In genomic region chr19:29268788-29269321, GRCm38 (mm10) we compare ENCODE assay signal across 18 mouse cellular contexts. TPM values are rescaled to one million over a fixed set of nuclear protein-coding genes. Genes with fewer than 3 reads are reported as not detected.
DNase-seq lines count a peak whose midpoint lies in the region; ATAC-seq and TF ChIP-seq lines count a peak whose summit lies in the region.
"Had no signal": no experiment of that assay in that cellular context is flagged by ENCODE, and none has a peak within 500 bp of the region (broad histone marks: within the 10 kb centered on the region; RNA-seq: fewer than 3 reads in every experiment).

No protein-coding gene starts in this region.

- H3K4me3 ChIP-seq in hindbrain, postnatal 0 days (ENCODE audit: low read length): no peak overlapping the region
- no peak overlapping the region for H3K4me3 ChIP-seq in hindbrain, embryonic 14.5 days (replicated peaks; ENCODE audit: low read length)
- no peak overlapping the region for H3K4me3 ChIP-seq in left cerebral cortex, adult 2 months
- H3K4me3 ChIP-seq in MEL (ENCODE audit: control insufficient read depth in 1 of 2, insufficient read depth in 1 of 2, low read depth in 2 of 2, low read length in 2 of 2): no peak overlapping the region
- no peak overlapping the region for H3K4me3 ChIP-seq in small intestine, adult 2 months (ENCODE audit: low read depth, low read length)
- H3K4me3 ChIP-seq in forebrain, embryonic 15.5 days: no peak overlapping the region
- H3K4me3 ChIP-seq: embryonic facial prominence, embryonic 12.5 days; forebrain, embryonic 13.5 days; heart, embryonic 12.5 days; hindbrain, embryonic 10.5 days; hindbrain, embryonic 15.5 days had no signal

- H3K36me3 ChIP-seq in hindbrain, postnatal 0 days (ENCODE audit: insufficient read depth, low read length): no peaks in the 10 kb centered on the region
- H3K36me3 ChIP-seq in hindbrain, embryonic 14.5 days (replicated peaks; ENCODE audit: control insufficient read depth, insufficient read depth): peaks cover 26% of the 10 kb centered on the region; the same call in 1 of the 2 replicates
- H3K36me3 ChIP-seq in MEL (ENCODE audit: control insufficient read depth in 1 of 2, insufficient read depth in 2 of 2, low read length in 2 of 2): peaks cover 8 to 27% of the 10 kb centered on the region in 2 experiments
- peaks cover 10% of the 10 kb centered on the region for H3K36me3 ChIP-seq in small intestine, adult 2 months (ENCODE audit: control insufficient read depth, insufficient read depth, low read length)
- peaks cover 3% of the 10 kb centered on the region; the same call in 1 of the 2 replicates for H3K36me3 ChIP-seq in forebrain, embryonic 15.5 days
- H3K36me3 ChIP-seq: embryonic facial prominence, embryonic 12.5 days; heart, embryonic 12.5 days; hindbrain, embryonic 15.5 days had no signal

- no peak overlapping the region for H3K9ac ChIP-seq in hindbrain, postnatal 0 days (replicated peaks; ENCODE audit: low read length)
- H3K9ac ChIP-seq in hindbrain, embryonic 14.5 days: no peak overlapping the region
- H3K9ac ChIP-seq in MEL (ENCODE audit: control insufficient read depth, low read depth, low read length, poor library complexity, severe bottlenecking): no peak overlapping the region
- H3K9ac ChIP-seq in forebrain, embryonic 15.5 days (replicated peaks): no peak overlapping the region
- H3K9ac ChIP-seq: embryonic facial prominence, embryonic 12.5 days; forebrain, embryonic 13.5 days; heart, embryonic 12.5 days; hindbrain, embryonic 15.5 days had no signal

- no peak for DNase-seq in hindbrain, postnatal 0 days (ENCODE audit: low spot score)
- DNase-seq in hindbrain, embryonic 14.5 days (ENCODE audit: low spot score): no peak
- DNase-seq in left cerebral cortex, adult 2 months (ENCODE audit: extremely low spot score in 1 of 2, low spot score in 2 of 2): no peak
- no peak for DNase-seq in left cerebral cortex, adult 9 months (ENCODE audit: low spot score in 2 of 2)
- DNase-seq in MEL (ENCODE audit: low read depth, low spot score): peak; percentile 73
- DNase-seq: adrenal gland, postnatal 14 days; cerebellum, adult 11-12 months; cerebellum, adult 9-10 months; cerebellum, postnatal 25 days; gastrocnemius, postnatal 10 days; heart, adult 18-20 months had no signal

- no peaks in the 10 kb centered on the region for H3K9me3 ChIP-seq in hindbrain, postnatal 0 days (ENCODE audit: low read length)
- no peaks in the 10 kb centered on the region for H3K9me3 ChIP-seq in hindbrain, embryonic 14.5 days (ENCODE audit: control insufficient read depth, low read length)
- H3K9me3 ChIP-seq in MEL (replicated peaks; ENCODE audit: insufficient read depth, low read length): no peaks in the 10 kb centered on the region
- H3K9me3 ChIP-seq in forebrain, embryonic 15.5 days: no peaks in the 10 kb centered on the region
- H3K9me3 ChIP-seq: embryonic facial prominence, embryonic 12.5 days; forebrain, embryonic 13.5 days; heart, embryonic 12.5 days; hindbrain, embryonic 10.5 days; hindbrain, embryonic 15.5 days had no signal

- H3K27me3 ChIP-seq in hindbrain, postnatal 0 days (ENCODE audit: insufficient read depth, low read length): no peaks in the 10 kb centered on the region
- no peaks in the 10 kb centered on the region for H3K27me3 ChIP-seq in hindbrain, embryonic 14.5 days (ENCODE audit: control insufficient read depth, insufficient read depth, low read length)
- H3K27me3 ChIP-seq in MEL (ENCODE audit: control insufficient read depth in 1 of 2, insufficient read depth in 2 of 2, low read length in 2 of 2): no peaks in the 10 kb centered on the region
- no peaks in the 10 kb centered on the region for H3K27me3 ChIP-seq in small intestine, adult 2 months (ENCODE audit: control insufficient read depth, insufficient read depth, low read length)
- H3K27me3 ChIP-seq in forebrain, embryonic 15.5 days: no peaks in the 10 kb centered on the region
- H3K27me3 ChIP-seq: embryonic facial prominence, embryonic 12.5 days; forebrain, embryonic 13.5 days; heart, embryonic 12.5 days; hindbrain, embryonic 15.5 days had no signal

- ATAC-seq in hindbrain, postnatal 0 days: no peak
- ATAC-seq in hindbrain, embryonic 14.5 days (ENCODE audit: low FRiP score): no peak
- no peak for ATAC-seq in forebrain, embryonic 15.5 days (replicated peaks)
- ATAC-seq: forebrain, embryonic 13.5 days had no signal

- intact Hi-C loops in left cerebral cortex, adult 2 months (cut with DNase I): no loop called here

- 0 out of 2 replicates have a peak, but pooled peaks have one; percentile 12 for TF ChIP-seq CTCF in hindbrain, postnatal 0 days (IDR thresholded peaks at IDR 0.05; ENCODE audit: low read depth)
- TF ChIP-seq CTCF in left cerebral cortex, adult 2 months (IDR thresholded peaks at IDR 0.05): peak; percentile 23
- TF ChIP-seq CTCF in MEL (IDR thresholded peaks at IDR 0.05 in 2 of 3, conservative IDR thresholded peaks at IDR 0.05 in 1 of 3; ENCODE audit: control insufficient read depth in 1 of 3, insufficient read depth in 1 of 3, low read depth in 2 of 3, low read length in 3 of 3, poor library complexity in 1 of 3, severe bottlenecking in 1 of 3): peak; percentile 38 to 70 (median 44)
- TF ChIP-seq CTCF in small intestine, adult 2 months (IDR thresholded peaks at IDR 0.05; ENCODE audit: extremely low read depth, insufficient read length, insufficient replicate concordance, low read depth, low read length): no peak

- H3K27ac ChIP-seq in hindbrain, postnatal 0 days: no peak overlapping the region
- no peak overlapping the region for H3K27ac ChIP-seq in hindbrain, embryonic 14.5 days
- no peak overlapping the region for H3K27ac ChIP-seq in left cerebral cortex, adult 2 months
- no peak overlapping the region for H3K27ac ChIP-seq in MEL (ENCODE audit: control insufficient read depth, low read depth, low read length)
- H3K27ac ChIP-seq in small intestine, adult 2 months (ENCODE audit: insufficient read depth, low read depth, low read length): peak overlapping the region; percentile 84
- no peak overlapping the region for H3K27ac ChIP-seq in forebrain, embryonic 15.5 days (replicated peaks)
- H3K27ac ChIP-seq: embryonic facial prominence, embryonic 12.5 days; forebrain, embryonic 13.5 days; hindbrain, embryonic 10.5 days; hindbrain, embryonic 15.5 days had no signal

- no peak for TF ChIP-seq POLR2A in MEL (IDR thresholded peaks at IDR 0.05; ENCODE audit: control insufficient read depth in 1 of 2, insufficient read depth in 1 of 2, low read depth in 1 of 2, low read length in 2 of 2, poor library complexity in 1 of 2)
- no peak for TF ChIP-seq POLR2A in small intestine, adult 2 months (IDR thresholded peaks at IDR 0.05; ENCODE audit: low read depth, low read length)

- H3K79me2 ChIP-seq in MEL (ENCODE audit: control insufficient read depth, insufficient read depth, low read length, poor library complexity): no peaks in the 10 kb centered on the region

- TF ChIP-seq EP300 in MEL (IDR thresholded peaks at IDR 0.05; ENCODE audit: low read depth in 1 of 2, low read length in 2 of 2): no peak; a peak in 1 of 4 replicates

- 89% methylated on average over 4 of the region's 4 CpGs for WGBS in hindbrain, postnatal 0 days
- 91% methylated on average over 4 of the region's 4 CpGs for WGBS in hindbrain, embryonic 14.5 days
- 63% methylated on average over 4 of the region's 4 CpGs for WGBS in small intestine, adult 2 months
- 89% methylated on average over 4 of the region's 4 CpGs for WGBS in forebrain, embryonic 15.5 days

- H3K4me2 ChIP-seq in hindbrain, postnatal 0 days (ENCODE audit: low read depth, low read length): no peak overlapping the region
- H3K4me2 ChIP-seq in hindbrain, embryonic 14.5 days (replicated peaks): no peak overlapping the region
- H3K4me2 ChIP-seq in forebrain, embryonic 15.5 days (replicated peaks): no peak overlapping the region
- H3K4me2 ChIP-seq: embryonic facial prominence, embryonic 12.5 days; forebrain, embryonic 13.5 days; heart, embryonic 12.5 days; hindbrain, embryonic 15.5 days had no signal

- peak; percentile 71 for TF ChIP-seq RAD21 in MEL (IDR thresholded peaks at IDR 0.05; ENCODE audit: low read depth, low read length)

- no peaks in the 10 kb centered on the region for H3K4me1 ChIP-seq in hindbrain, postnatal 0 days (ENCODE audit: insufficient read depth, low read length)
- peaks cover 13% of the 10 kb centered on the region for H3K4me1 ChIP-seq in hindbrain, embryonic 14.5 days (replicated peaks; ENCODE audit: control insufficient read depth, insufficient read depth, low read length)
- H3K4me1 ChIP-seq in MEL (ENCODE audit: control insufficient read depth in 1 of 2, insufficient read depth in 2 of 2, low read length in 2 of 2): peaks cover 15 to 31% of the 10 kb centered on the region in 2 experiments
- peaks cover 18% of the 10 kb centered on the region; the same call in 1 of the 2 replicates for H3K4me1 ChIP-seq in small intestine, adult 2 months (ENCODE audit: control insufficient read depth, insufficient read depth, insufficient read length, low read length)
- peaks cover 16% of the 10 kb centered on the region for H3K4me1 ChIP-seq in forebrain, embryonic 15.5 days

TF ChIP-seq in MEL, 35 proteins besides CTCF, POLR2A, EP300 and RAD21 (continues in another document):
- no peak for TF ChIP-seq POLR2AphosphoS5 (IDR thresholded peaks at IDR 0.05; ENCODE audit: borderline replicate concordance, low read depth, low read length)
- TF ChIP-seq SMC3 (IDR thresholded peaks at IDR 0.05; ENCODE audit: low read depth, low read length): peak; percentile 76

RNA-seq across cellular contexts. Expression of gene Jak2, which starts 17.2 kb away (rescaled TPM):
- 18.8 and 25.7 TPM in 2 replicates for total RNA-seq in hindbrain, postnatal 0 days (2014; rRNA removed)
- polyA plus RNA-seq in hindbrain, postnatal 0 days (2015; fragmentation: Nextera tagmentation; extraction: Ambion mirVana): 9.5 and 9.8 TPM in 2 replicates
- 20.3 and 23.5 TPM in 2 replicates for polyA plus RNA-seq in hindbrain, embryonic 14.5 days (2014; fragmentation: Nextera tagmentation; extraction: Ambion mirVana)
- total RNA-seq in left cerebral cortex, adult 2 months (2021): 10 to 100 TPM; 34.7 to 39.5 TPM
- total RNA-seq in MEL (2012; rRNA removed): 26.4 and 32.8 TPM in 2 replicates
- polyA plus RNA-seq in MEL (2012; ENCODE audit: insufficient read depth in 1 of 2, insufficient read length in 2 of 2, low read depth in 1 of 2, low replicate concordance in 2 of 2, missing spikeins in 1 of 2): 10 to 100 TPM; 30.2 to 78.6 TPM
- polyA plus RNA-seq in small intestine, adult 2 months (2012; rRNA removed): 4.0 and 14.5 TPM in 2 replicates
- 19.2 and 19.8 TPM in 2 replicates for polyA plus RNA-seq in forebrain, embryonic 15.5 days (2015; fragmentation: Nextera tagmentation; extraction: Ambion mirVana)

RNA-seq across cellular contexts. Expression of gene Insl6, which starts 56.3 kb away (rescaled TPM):
- total RNA-seq in hindbrain, postnatal 0 days (2014; rRNA removed): 2.3 TPM in 1 of 2 replicates, not detected in the other
- polyA plus RNA-seq in hindbrain, postnatal 0 days (2015; fragmentation: Nextera tagmentation; extraction: Ambion mirVana): 1.8 and 2.6 TPM in 2 replicates
- 1.7 and 1.8 TPM in 2 replicates for polyA plus RNA-seq in hindbrain, embryonic 14.5 days (2014; fragmentation: Nextera tagmentation; extraction: Ambion mirVana)
- under 1 TPM in 1 of 2 experiments, not detected in 1; 0.54 TPM for total RNA-seq in left cerebral cortex, adult 2 months (2021)
- total RNA-seq in MEL (2012; rRNA removed): 2.2 and 3.1 TPM in 2 replicates
- polyA plus RNA-seq in MEL (2012; ENCODE audit: insufficient read depth in 1 of 2, insufficient read length in 2 of 2, low read depth in 1 of 2, low replicate concordance in 2 of 2, missing spikeins in 1 of 2): 1 to 10 TPM in 1 of 2 experiments, not detected in 1; 9.9 TPM
- 6.8 and 7.1 TPM in 2 replicates for polyA plus RNA-seq in small intestine, adult 2 months (2012; rRNA removed)
- 1.3 and 1.4 TPM in 2 replicates for polyA plus RNA-seq in forebrain, embryonic 15.5 days (2015; fragmentation: Nextera tagmentation; extraction: Ambion mirVana)
